Mouse (Mus musculus): Measurements from ENCODE around the gene Fam133b.

- TF ChIP-seq CTCF (IDR thresholded peaks at IDR 0.05; ENCODE audit: low read depth) (no peak), EP300 (IDR thresholded peaks at IDR 0.05; ENCODE audit: low read depth) (no peak)
Observed at GRCm38 (mm10) chr5:3579066-3579465, 35.4 kb downstream of the Fam133b start.
